Mouse (Mus musculus): ENCODE data around the gene Emc7. TPM values are rescaled to one million over a fixed set of nuclear protein-coding genes. Genes with fewer than 3 reads are reported as not detected.
A peak's percentile ranks its signal among the peaks of the same experiment; 100 is the strongest.
"Not testable (repeated sequence)": the region's sequence is repeated elsewhere in the genome, so short reads cannot be mapped to it uniquely, and the experiment has no call there.

Emc7 gene
- total RNA-seq (2021), result 10 to 100 TPM; 15.5 to 16.8 TPM

GRCm38 (mm10) chr2:112454862-112455564 is at the start of gene Emc7:
Gene Emc7 (plus strand): TSS chr2:112454997.
- intact Hi-C loops (cut with DNase I), result loop anchor here (2.0 to 10.0 kb wide), 5 partner anchors 37 to 220 kb away; partner anchors contain the start of genes Aven, Emc4, Gm21985 and Katnbl1
- peak; percentile 99 for DNase-seq

- DNase-seq, result no peak
- intact Hi-C loops (cut with DNase I), result no loop called here
These were observed 47.8 kb upstream of the Emc7 start for GRCm38 (mm10) chr2:112407030-112407429.

GRCm38 (mm10) chr2:112425308-112425707 is 29.5 kb upstream of the Emc7 start:
- DNase-seq, result no peak
- intact Hi-C loops (cut with DNase I), result no loop called here

- intact Hi-C loops (cut with DNase I); DNase-seq: not testable (repeated sequence)
These were observed 26.3 kb upstream of the Emc7 start for GRCm38 (mm10) chr2:112428534-112428933.

GRCm38 (mm10) chr2:112429665-112430064 is 25.1 kb upstream of the Emc7 start:
- intact Hi-C loops (cut with DNase I), result no loop called here
- DNase-seq, result no peak

GRCm38 (mm10) chr2:112430403-112430802 is 24.4 kb upstream of the Emc7 start:
- intact Hi-C loops (cut with DNase I), result no loop called here
- DNase-seq, result no peak

- intact Hi-C loops (cut with DNase I), result no loop called here
- DNase-seq, result no peak
These were observed 22.3 kb upstream of the Emc7 start for GRCm38 (mm10) chr2:112432523-112432922.

- no peak for DNase-seq
- intact Hi-C loops (cut with DNase I), result no loop called here
These were observed 21.4 kb upstream of the Emc7 start for GRCm38 (mm10) chr2:112433359-112433758.

GRCm38 (mm10) chr2:112436292-112436691 is 18.5 kb upstream of the Emc7 start:
- intact Hi-C loops (cut with DNase I), result no loop called here
- DNase-seq, result no peak

- no peak for DNase-seq
- intact Hi-C loops (cut with DNase I), result no loop called here
These were observed 17.2 kb upstream of the Emc7 start for GRCm38 (mm10) chr2:112437589-112437988.

- intact Hi-C loops (cut with DNase I), result no loop called here
- no peak for DNase-seq
These were observed 11.3 kb upstream of the Emc7 start for GRCm38 (mm10) chr2:112443491-112443890.

- intact Hi-C loops (cut with DNase I), result no loop called here
- no peak for DNase-seq
These were observed 9.3 kb upstream of the Emc7 start for GRCm38 (mm10) chr2:112445511-112445910.

GRCm38 (mm10) chr2:112448046-112448445 is 6.8 kb upstream of the Emc7 start:
- intact Hi-C loops (cut with DNase I); DNase-seq: not testable (repeated sequence)

- intact Hi-C loops (cut with DNase I), result loop anchor here (1.0 kb wide), 1 partner anchor 69 kb away; the partner anchor contains the start of gene Katnbl1
- DNase-seq, result no peak
These were observed 6.2 kb upstream of the Emc7 start for GRCm38 (mm10) chr2:112448510-112449059.

- DNase-seq, result peak; percentile 28 to 49
- intact Hi-C loops (cut with DNase I), result loop anchor here (1.0 to 10.0 kb wide), 3 partner anchors 70 to 215 kb away; partner anchors contain the start of genes Gm21985, Katnbl1, Lpcat4 and Nop10
These were observed 5.0 kb upstream of the Emc7 start for GRCm38 (mm10) chr2:112449597-112450296.

- intact Hi-C loops (cut with DNase I), result loop anchor here (10.0 kb wide), 2 partner anchors 188 to 218 kb away; partner anchors contain the start of genes Gm21985, Lpcat4, Nop10 and Slc12a6
These were observed 2.3 kb upstream of the Emc7 start for GRCm38 (mm10) chr2:112452513-112452912.

GRCm38 (mm10) chr2:112454125-112454861 is 504 bp upstream of the Emc7 start:
- peak in 1 of 2 experiments; percentile 8 for DNase-seq
- intact Hi-C loops (cut with DNase I), result loop anchor here (2.0 to 10.0 kb wide), 4 partner anchors 75 to 219 kb away; partner anchors contain the start of genes Emc4, Gm21985, Katnbl1 and Lpcat4

More at GRCm38 (mm10) chr2:112452513-112452912, 2.3 kb upstream of the Emc7 start:
- not testable (repeated sequence) for DNase-seq

- intact Hi-C loops (cut with DNase I), result no loop called here
- no peak for DNase-seq
These were observed 5.8 kb downstream of the Emc7 start for GRCm38 (mm10) chr2:112460557-112460956.

GRCm38 (mm10) chr2:112469542-112469941 is 14.7 kb downstream of the Emc7 start:
- intact Hi-C loops (cut with DNase I), result no loop called here
- DNase-seq, result no peak

- intact Hi-C loops (cut with DNase I), result no loop called here
These were observed 16.2 kb downstream of the Emc7 start for GRCm38 (mm10) chr2:112470961-112471381.

More at GRCm38 (mm10) chr2:112470961-112471381, 16.2 kb downstream of the Emc7 start:
- no peak for DNase-seq

Data from heart, postnatal 10 days (tissue).